Mouse (Mus musculus) liver, adult 2 months (tissue): ENCODE measurements around the gene Tdrd9.

ENCODE experiments used
- CTCF ChIP-seq: fragments of 200-500 bp; IDR thresholded peaks from 2 replicates; pipeline ENCODE4 v1.5.1; 2011; ENCODE audit warnings: low read depth, low read length, control low read depth
- POLR2A ChIP-seq: fragments of 200-500 bp; IDR thresholded peaks from 2 replicates; pipeline ENCODE4 v1.6.1; 2011; ENCODE audit warnings: low read length, control low read depth; ENCODE audit not compliant: insufficient read depth; ENCODE audit errors: extremely low read depth

GRCm38 (mm10) chr12:111995161-111995560, 23.8 kb downstream of the Tdrd9 start:
- TF ChIP-seq POLR2A (no peak), CTCF (no peak)
